Mouse (Mus musculus) regulatory T cell (primary cell): ENCODE measurements around the gene Golt1a.

ENCODE experiments used
- in situ Hi-C: fragments of 300-600 bp; cut with MboI, MseI; formaldehyde crosslinking; loops from one replicate; pipeline ENCODE4 v1.15.1; 2025; ENCODE audit warnings: high pct_unique_total_duplicates

Golt1a gene

DNA sequence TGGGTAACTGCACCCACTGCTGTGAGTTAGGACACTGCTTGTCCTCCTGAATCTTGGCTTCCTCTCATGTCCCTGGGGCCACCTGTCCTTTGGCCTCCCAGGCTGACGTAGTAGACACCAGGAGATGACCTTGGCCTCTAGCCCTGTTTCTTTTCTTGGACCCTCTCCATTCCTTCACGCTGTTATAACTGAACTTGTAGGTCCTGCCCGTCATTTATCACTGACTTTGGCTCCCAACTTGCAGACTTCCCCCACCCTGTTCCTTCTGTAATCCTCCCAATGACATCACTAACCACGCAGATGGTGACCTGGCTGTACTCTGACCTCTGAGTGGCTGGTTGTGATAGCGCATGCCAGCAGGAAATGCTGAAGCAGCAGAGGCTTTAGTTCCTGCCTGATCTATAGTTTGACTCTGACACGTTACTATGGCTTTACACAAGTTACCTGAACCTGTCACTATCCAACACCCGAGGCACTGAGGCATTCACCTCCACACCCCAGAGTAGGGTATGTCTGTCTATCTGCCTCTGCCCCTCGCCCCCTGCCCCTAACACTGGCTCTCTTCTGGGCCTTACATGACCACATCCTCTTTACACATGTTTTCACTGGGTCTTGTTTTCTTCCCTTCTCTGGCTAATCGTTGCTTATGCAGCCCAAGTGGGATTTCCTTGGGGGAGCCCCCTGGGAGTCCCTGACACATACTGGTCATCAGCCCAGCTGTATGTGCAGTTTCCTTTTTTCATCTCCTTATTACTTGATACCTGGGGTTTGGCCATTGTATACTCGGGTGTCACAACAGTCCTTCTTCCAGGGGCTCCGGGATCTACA lies 38.3 kb downstream of the Golt1a start:
- in situ Hi-C loops, result no loop called here

- in situ Hi-C loops, result no loop called here
These were observed 40.6 kb downstream of the Golt1a start, which contains the start of gene Ren1 for GRCm38 (mm10) chr1:133350210-133350609. Ren1 (plus strand) TSS chr1:133350510.

DNA sequence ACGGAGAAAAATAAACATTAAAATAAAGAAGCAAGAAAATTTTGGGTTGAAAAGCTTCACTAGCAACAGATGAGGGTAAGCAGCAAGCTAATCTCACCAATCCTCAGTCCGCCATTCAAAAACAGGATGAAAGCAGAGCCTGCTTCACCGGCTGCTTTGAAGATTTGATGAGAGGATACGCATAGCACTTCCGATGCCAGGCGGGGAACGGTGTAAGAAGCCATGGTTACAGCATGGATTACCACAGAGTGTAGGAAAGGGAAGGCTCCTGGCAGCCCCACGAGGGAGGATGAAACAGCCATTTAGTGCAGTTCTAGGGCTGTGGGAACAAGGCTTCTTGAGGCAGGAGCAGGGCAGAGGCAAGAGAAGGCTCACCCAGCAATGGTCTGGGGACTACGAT lies 42.2 kb downstream of the Golt1a start:
- in situ Hi-C loops, result no loop called here

GRCm38 (mm10) chr1:133353371-133353809 lies 43.8 kb downstream of the Golt1a start:
- in situ Hi-C loops, result no loop called here

DNA sequence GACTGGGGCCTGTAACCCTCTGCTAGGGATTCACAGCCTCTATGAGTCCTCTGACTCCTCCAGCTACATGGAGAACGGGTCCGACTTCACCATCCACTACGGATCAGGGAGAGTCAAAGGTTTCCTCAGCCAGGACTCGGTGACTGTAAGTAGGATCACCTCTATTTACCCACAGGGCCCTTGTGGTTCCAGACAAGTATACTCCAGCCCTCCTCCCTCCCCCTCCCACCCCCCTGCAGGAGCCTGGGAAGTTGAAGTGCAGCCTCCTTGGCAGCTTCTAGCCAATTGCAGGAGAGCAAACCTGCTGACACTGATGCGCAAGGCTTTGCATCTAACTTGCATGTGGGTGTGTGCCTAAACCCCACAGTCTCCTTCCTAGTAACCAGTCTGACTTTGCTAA lies 45.9 kb downstream of the Golt1a start:
- in situ Hi-C loops, result no loop called here

GRCm38 (mm10) chr1:133355912-133356311 lies 46.3 kb downstream of the Golt1a start:
- in situ Hi-C loops, result no loop called here

GRCm38 (mm10) chr1:133356330-133356729 lies 46.7 kb downstream of the Golt1a start:
- in situ Hi-C loops, result no loop called here

- in situ Hi-C loops, result no loop called here
These were observed 51.4 kb downstream of the Golt1a start for GRCm38 (mm10) chr1:133361006-133361405.

DNA sequence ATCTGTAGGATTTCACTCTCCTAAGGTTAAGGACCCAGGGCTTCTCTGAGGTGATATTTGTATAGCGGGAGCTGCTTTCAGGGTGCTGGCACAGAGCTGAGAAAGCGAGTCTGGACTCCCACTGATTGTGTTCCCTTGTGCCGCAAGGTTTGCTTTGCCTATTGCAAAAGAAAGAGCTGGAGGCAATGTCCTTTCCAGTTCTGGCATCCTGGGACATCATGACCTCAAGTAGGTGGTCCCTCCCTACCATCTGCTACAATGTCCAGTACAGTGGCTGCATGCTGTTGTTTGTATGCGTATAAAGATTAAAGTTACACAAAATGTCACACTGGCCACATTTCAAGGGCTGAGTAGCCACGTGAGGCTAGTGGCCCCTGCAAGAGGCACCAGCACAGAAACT lies 52.5 kb downstream of the Golt1a start:
- in situ Hi-C loops, result no loop called here

GRCm38 (mm10) chr1:133363276-133364021 lies 53.8 kb downstream of the Golt1a start, which contains the start of gene Etnk2:
Etnk2 (plus strand) TSS chr1:133363572.
- in situ Hi-C loops, result no loop called here

GRCm38 (mm10) chr1:133364022-133364630 lies 54.5 kb downstream of the Golt1a start:
- in situ Hi-C loops, result no loop called here

DNA sequence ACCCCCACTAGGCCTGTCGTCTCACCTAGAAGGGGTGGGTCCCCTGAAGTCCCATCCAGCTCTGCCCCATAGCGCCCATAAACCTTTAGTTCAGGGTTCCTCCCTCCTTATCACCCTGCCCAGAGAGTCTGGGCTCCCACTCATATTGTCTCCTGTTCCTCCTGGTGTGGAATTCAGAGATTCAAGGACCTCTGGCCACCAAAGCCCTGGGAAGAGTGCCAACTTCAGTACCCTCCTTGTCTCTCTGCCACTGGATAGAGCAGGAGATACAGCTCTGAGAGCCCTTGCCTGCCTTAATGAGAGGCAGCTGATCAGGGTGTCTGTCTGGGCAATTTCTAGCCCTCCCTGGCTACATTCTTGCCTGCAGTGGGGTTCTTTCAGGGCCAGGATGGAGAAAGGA lies 55.3 kb downstream of the Golt1a start:
- in situ Hi-C loops, result no loop called here

GRCm38 (mm10) chr1:133366951-133367605 lies 57.5 kb downstream of the Golt1a start:
- in situ Hi-C loops, result no loop called here

- in situ Hi-C loops, result no loop called here
These were observed 58.2 kb downstream of the Golt1a start for GRCm38 (mm10) chr1:133367606-133368488.

- in situ Hi-C loops, result no loop called here
These were observed 59.0 kb downstream of the Golt1a start for GRCm38 (mm10) chr1:133368644-133369043.

- in situ Hi-C loops, result no loop called here
These were observed 60.8 kb downstream of the Golt1a start for GRCm38 (mm10) chr1:133370352-133370751.

GRCm38 (mm10) chr1:133371431-133371830 lies 61.8 kb downstream of the Golt1a start:
- in situ Hi-C loops, result no loop called here

DNA sequence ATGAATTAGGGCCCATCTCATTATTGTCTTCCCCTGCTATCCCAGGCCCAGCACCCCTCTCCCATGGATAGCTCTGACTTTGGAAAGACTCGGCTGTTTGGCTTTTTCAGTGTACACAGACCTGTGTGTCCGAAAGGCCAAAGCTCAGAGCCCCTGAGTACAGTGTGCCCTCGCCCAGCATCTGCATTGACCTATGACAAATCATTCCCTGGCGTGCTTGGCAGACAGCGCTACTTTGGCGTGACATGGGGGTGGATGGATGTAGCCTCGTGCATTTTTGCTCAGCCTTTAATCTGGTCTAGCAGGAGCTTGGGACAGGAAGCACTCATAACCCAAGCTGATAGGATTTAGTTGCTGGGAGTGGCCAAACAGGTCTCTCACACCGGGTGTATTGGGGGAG lies 62.5 kb downstream of the Golt1a start:
- in situ Hi-C loops, result no loop called here
